Mouse (Mus musculus): ENCODE results near the gene Gramd4. TPM values are rescaled to one million over a fixed set of nuclear protein-coding genes. Genes with fewer than 3 reads are reported as not detected.

Gramd4 gene
- total and polyA plus RNA-seq, 3 experiments = 23.2 to 56.8 (median 33.4) TPM

GRCm38 (mm10) chr15:86071166-86071565, 13.7 kb downstream of the Gramd4 start:
- H3K36me3 ChIP-seq (replicated peaks) = peaks cover 87% of the 10 kb centered on the region
- no peaks in the 10 kb centered on the region for H3K27me3 ChIP-seq (ENCODE audit: insufficient read depth, low read length)
- H3K4me1 ChIP-seq (ENCODE audit: insufficient read depth, low read depth, low read length) = peaks cover 96% of the 10 kb centered on the region
- DNase-seq (ENCODE audit: low spot score) (no peak), ATAC-seq (ENCODE audit: extremely low read depth, insufficient number of reproducible peaks, low FRiP score, poor library complexity, severe bottlenecking) (no peak)
- peak overlapping the region; percentile 27; the same call in 1 of the 2 replicates for H3K4me3 ChIP-seq (ENCODE audit: low read depth, low read length)
- no peak for TF ChIP-seq CTCF (IDR thresholded peaks at IDR 0.05; ENCODE audit: low read depth, low read length)
- no peak for TF ChIP-seq TAL1 (conservative IDR thresholded peaks at IDR 0.05; ENCODE audit: low read depth, low read length)
- TF ChIP-seq GATA2 (IDR thresholded peaks at IDR 0.05; ENCODE audit: borderline replicate concordance, low read depth, low read length) = no peak
- TF ChIP-seq POLR2AphosphoS5 (IDR thresholded peaks at IDR 0.05; ENCODE audit: insufficient replicate concordance, low read depth, low read length) = no peak
- TF ChIP-seq GATA1 (IDR thresholded peaks at IDR 0.05; ENCODE audit: borderline replicate concordance, low read length) = no peak
- H3K9me3 ChIP-seq (replicated peaks) = no peaks in the 10 kb centered on the region

- no peak for ATAC-seq (ENCODE audit: extremely low read depth, insufficient number of reproducible peaks, low FRiP score, poor library complexity, severe bottlenecking)
- peaks cover 88% of the 10 kb centered on the region for H3K36me3 ChIP-seq (replicated peaks)
- DNase-seq (ENCODE audit: low spot score) = no peak
- TF ChIP-seq GATA2 (IDR thresholded peaks at IDR 0.05; ENCODE audit: borderline replicate concordance, low read depth, low read length) = no peak
- no peak for TF ChIP-seq POLR2AphosphoS5 (IDR thresholded peaks at IDR 0.05; ENCODE audit: insufficient replicate concordance, low read depth, low read length)
- no peak for TF ChIP-seq GATA1 (IDR thresholded peaks at IDR 0.05; ENCODE audit: borderline replicate concordance, low read length)
- TF ChIP-seq CTCF (IDR thresholded peaks at IDR 0.05; ENCODE audit: low read depth, low read length) = no peak
- TF ChIP-seq TAL1 (conservative IDR thresholded peaks at IDR 0.05; ENCODE audit: low read depth, low read length) = no peak
- peaks cover 96% of the 10 kb centered on the region for H3K4me1 ChIP-seq (ENCODE audit: insufficient read depth, low read depth, low read length)
- H3K4me3 ChIP-seq (ENCODE audit: low read depth, low read length) = no peak overlapping the region
- H3K27me3 ChIP-seq (ENCODE audit: insufficient read depth, low read length) = no peaks in the 10 kb centered on the region
- H3K9me3 ChIP-seq (replicated peaks) = no peaks in the 10 kb centered on the region
Observed at GRCm38 (mm10) chr15:86074171-86074937, 16.9 kb downstream of the Gramd4 start.

GRCm38 (mm10) chr15:86075305-86076047, 18.0 kb downstream of the Gramd4 start:
- no peak for TF ChIP-seq CTCF (IDR thresholded peaks at IDR 0.05; ENCODE audit: low read depth, low read length)
- TF ChIP-seq TAL1 (conservative IDR thresholded peaks at IDR 0.05; ENCODE audit: low read depth, low read length) = no peak
- TF ChIP-seq GATA1 (IDR thresholded peaks at IDR 0.05; ENCODE audit: borderline replicate concordance, low read length) = no peak
- no peak for TF ChIP-seq POLR2AphosphoS5 (IDR thresholded peaks at IDR 0.05; ENCODE audit: insufficient replicate concordance, low read depth, low read length)
- ATAC-seq (ENCODE audit: extremely low read depth, insufficient number of reproducible peaks, low FRiP score, poor library complexity, severe bottlenecking) (no peak), DNase-seq (ENCODE audit: low spot score) (no peak)
- Histone ChIP-seq H3K36me3 (replicated peaks) (peaks cover 91% of the 10 kb centered on the region), H3K27me3 (ENCODE audit: insufficient read depth, low read length) (no peaks in the 10 kb centered on the region), H3K4me3 (ENCODE audit: low read depth, low read length) (no peak overlapping the region), H3K4me1 (ENCODE audit: insufficient read depth, low read depth, low read length) (peaks cover 95% of the 10 kb centered on the region), H3K9me3 (replicated peaks) (no peaks in the 10 kb centered on the region)

GRCm38 (mm10) chr15:86076048-86076315, 18.5 kb downstream of the Gramd4 start:
- H3K27me3 ChIP-seq (ENCODE audit: insufficient read depth, low read length) = no peaks in the 10 kb centered on the region

GRCm38 (mm10) chr15:86076378-86076777, 18.9 kb downstream of the Gramd4 start:
- H3K27me3 ChIP-seq (ENCODE audit: insufficient read depth, low read length) = no peaks in the 10 kb centered on the region
- peaks cover 97% of the 10 kb centered on the region for H3K36me3 ChIP-seq (replicated peaks)
- peaks cover 91% of the 10 kb centered on the region for H3K4me1 ChIP-seq (ENCODE audit: insufficient read depth, low read depth, low read length)
- ATAC-seq (ENCODE audit: extremely low read depth, insufficient number of reproducible peaks, low FRiP score, poor library complexity, severe bottlenecking) (no peak), DNase-seq (ENCODE audit: low spot score) (no peak)
- TF ChIP-seq CTCF (IDR thresholded peaks at IDR 0.05; ENCODE audit: low read depth, low read length) (no peak), GATA2 (IDR thresholded peaks at IDR 0.05; ENCODE audit: borderline replicate concordance, low read depth, low read length) (no peak), POLR2AphosphoS5 (IDR thresholded peaks at IDR 0.05; ENCODE audit: insufficient replicate concordance, low read depth, low read length) (no peak), GATA1 (IDR thresholded peaks at IDR 0.05; ENCODE audit: borderline replicate concordance, low read length) (no peak), TAL1 (conservative IDR thresholded peaks at IDR 0.05; ENCODE audit: low read depth, low read length) (no peak)
- no peaks in the 10 kb centered on the region for H3K9me3 ChIP-seq (replicated peaks)
- H3K4me3 ChIP-seq (ENCODE audit: low read depth, low read length) = no peak overlapping the region

More at GRCm38 (mm10) chr15:86076048-86076315, 18.5 kb downstream of the Gramd4 start:
- peaks cover 94% of the 10 kb centered on the region for H3K4me1 ChIP-seq (ENCODE audit: insufficient read depth, low read depth, low read length)
- no peaks in the 10 kb centered on the region for H3K9me3 ChIP-seq (replicated peaks)
- TF ChIP-seq GATA2 (IDR thresholded peaks at IDR 0.05; ENCODE audit: borderline replicate concordance, low read depth, low read length) (no peak), CTCF (IDR thresholded peaks at IDR 0.05; ENCODE audit: low read depth, low read length) (no peak), POLR2AphosphoS5 (IDR thresholded peaks at IDR 0.05; ENCODE audit: insufficient replicate concordance, low read depth, low read length) (no peak), GATA1 (IDR thresholded peaks at IDR 0.05; ENCODE audit: borderline replicate concordance, low read length) (no peak), TAL1 (conservative IDR thresholded peaks at IDR 0.05; ENCODE audit: low read depth, low read length) (no peak)
- ATAC-seq (ENCODE audit: extremely low read depth, insufficient number of reproducible peaks, low FRiP score, poor library complexity, severe bottlenecking) = no peak
- no peak overlapping the region for H3K4me3 ChIP-seq (ENCODE audit: low read depth, low read length)
- no peak for DNase-seq (ENCODE audit: low spot score)
- peaks cover 96% of the 10 kb centered on the region for H3K36me3 ChIP-seq (replicated peaks)

- TF ChIP-seq TAL1 (conservative IDR thresholded peaks at IDR 0.05; ENCODE audit: low read depth, low read length) = no peak
- TF ChIP-seq CTCF (IDR thresholded peaks at IDR 0.05; ENCODE audit: low read depth, low read length) = no peak
- TF ChIP-seq GATA2 (IDR thresholded peaks at IDR 0.05; ENCODE audit: borderline replicate concordance, low read depth, low read length) = no peak
- TF ChIP-seq GATA1 (IDR thresholded peaks at IDR 0.05; ENCODE audit: borderline replicate concordance, low read length) = no peak
- no peak for TF ChIP-seq POLR2AphosphoS5 (IDR thresholded peaks at IDR 0.05; ENCODE audit: insufficient replicate concordance, low read depth, low read length)
- Histone ChIP-seq H3K36me3 (replicated peaks) (peaks cover 98% of the 10 kb centered on the region), H3K4me3 (ENCODE audit: low read depth, low read length) (no peak overlapping the region), H3K27me3 (ENCODE audit: insufficient read depth, low read length) (no peaks in the 10 kb centered on the region), H3K9me3 (replicated peaks) (no peaks in the 10 kb centered on the region), H3K4me1 (ENCODE audit: insufficient read depth, low read depth, low read length) (peaks cover 90% of the 10 kb centered on the region)
- no peak for ATAC-seq (ENCODE audit: extremely low read depth, insufficient number of reproducible peaks, low FRiP score, poor library complexity, severe bottlenecking)
- no peak for DNase-seq (ENCODE audit: low spot score)
Observed at GRCm38 (mm10) chr15:86077934-86078333, 20.4 kb downstream of the Gramd4 start.

Data from G1E (cell line).